Mouse (Mus musculus) thymus, adult 2 months (tissue): ENCODE data around the gene H2-DMb1.

Experiments used
- CTCF ChIP-seq: fragments of 200-500 bp; IDR thresholded peaks from 2 replicates; pipeline ENCODE4 v1.5.1; 2012; ENCODE audit warnings: mild to moderate bottlenecking, control low read depth, low read length, moderate library complexity, borderline replicate concordance; ENCODE audit not compliant: control insufficient read depth, poor library complexity, insufficient read depth; ENCODE audit errors: extremely low read depth
- POLR2A ChIP-seq: fragments of 200-500 bp; IDR thresholded peaks from 2 replicates; pipeline ENCODE4 v1.6.1; 2012; ENCODE audit warnings: mild to moderate bottlenecking, low read length, control low read depth, moderate library complexity; ENCODE audit not compliant: control insufficient read depth, poor library complexity, insufficient read depth; ENCODE audit errors: extremely low read depth

GRCm38 (mm10) chr17:34121172-34121878, 31.5 kb upstream of the H2-DMb1 start:
- TF ChIP-seq CTCF, result no peak
- no peak for TF ChIP-seq POLR2A
